Mouse (Mus musculus) ES-Bruce4 (cell line): ENCODE measurements around the gene Cryab.

ENCODE experiments used
- CTCF ChIP-seq: IDR thresholded peaks from one replicate; pipeline ENCODE4 v1.8.1; 2011; ENCODE audit warnings: low read depth, low read length
- EP300 ChIP-seq: IDR thresholded peaks from 2 replicates; pipeline ENCODE4 v1.6.1; 2011; ENCODE audit warnings: low read depth, low read length; ENCODE audit not compliant: insufficient read depth
- POLR2A ChIP-seq: IDR thresholded peaks from one replicate; pipeline ENCODE4 v1.8.1; 2011; ENCODE audit warnings: low read length; ENCODE audit not compliant: insufficient read depth

GRCm38 (mm10) chr9:50770011-50770410 is 18.9 kb downstream of the Cryab start:
- TF ChIP-seq CTCF (no peak), EP300 (no peak), POLR2A (no peak)
